Mouse (Mus musculus) spleen, adult 2 months (tissue): ENCODE measurements around the gene Npat. TPM values are rescaled to one million over a fixed set of nuclear protein-coding genes. Genes with fewer than 3 reads are reported as not detected.

Experiments
- DNase-seq, 2 experiments: peaks; one replicate each; pipeline versions ENCODE4 v3.0.0 to v3.0.0-alpha.2; 2012 to 2021; ENCODE audit warnings: low spot score in 2 of 2, low read depth in 1 of 2
- H3K27ac ChIP-seq: fragments of 200-500 bp; 2 replicates; pipeline ENCODE4 v1.5.1; 2012; ENCODE audit warnings: low read length, inconsistent platforms; ENCODE audit not compliant: insufficient read depth
- H3K27me3 ChIP-seq: fragments of 200-500 bp; 2 replicates; pipeline ENCODE4 v1.6.1; 2012; ENCODE audit warnings: mild to moderate bottlenecking, moderate library complexity, low read length, inconsistent platforms; ENCODE audit not compliant: control insufficient read depth, insufficient read depth
- H3K36me3 ChIP-seq: fragments of 200-500 bp; 2 replicates; pipeline ENCODE4 v1.6.1; 2012; ENCODE audit warnings: mild to moderate bottlenecking, low read length, inconsistent platforms; ENCODE audit not compliant: control insufficient read depth, insufficient read depth
- H3K4me1 ChIP-seq: fragments of 200-500 bp; 2 replicates; pipeline ENCODE4 v1.6.1; 2011; ENCODE audit warnings: inconsistent platforms; ENCODE audit not compliant: control insufficient read depth, insufficient read depth, insufficient read length
- H3K4me3 ChIP-seq: fragments of 200-500 bp; 2 replicates; pipeline ENCODE4 v1.5.1; 2011; ENCODE audit warnings: mild to moderate bottlenecking, inconsistent platforms; ENCODE audit not compliant: insufficient read depth, insufficient read length; ENCODE audit errors: extremely low read depth
- CTCF ChIP-seq: fragments of 200-500 bp; IDR thresholded peaks from 2 replicates; pipeline ENCODE4 v1.5.1; 2011; ENCODE audit warnings: mild to moderate bottlenecking, inconsistent platforms; ENCODE audit not compliant: insufficient read depth, insufficient read length, insufficient replicate concordance; ENCODE audit errors: extremely low read depth
- POLR2A ChIP-seq: fragments of 200-500 bp; IDR thresholded peaks from 2 replicates; pipeline ENCODE4 v1.6.1; 2011; ENCODE audit warnings: low read depth, low read length, inconsistent platforms
- WGBS: fragments of 180-500 bp; shearing (Covaris S2); methylation state at CpG from one replicate; pipeline ENCODE4 v1.1.7; 2018; 5-methylcytosine and 5-hydroxymethylcytosine counted together
- polyA plus RNA-seq: library from polyadenylated mRNA; depleted of rRNA; stranded (reverse); fragments of >200 nt; gene quantifications from 2 replicates; pipeline ENCODE4 v1.2.3, GENCODE M21; 2012

Npat gene
- polyA plus RNA-seq, 1 experiment = 1.4 TPM

DNA sequence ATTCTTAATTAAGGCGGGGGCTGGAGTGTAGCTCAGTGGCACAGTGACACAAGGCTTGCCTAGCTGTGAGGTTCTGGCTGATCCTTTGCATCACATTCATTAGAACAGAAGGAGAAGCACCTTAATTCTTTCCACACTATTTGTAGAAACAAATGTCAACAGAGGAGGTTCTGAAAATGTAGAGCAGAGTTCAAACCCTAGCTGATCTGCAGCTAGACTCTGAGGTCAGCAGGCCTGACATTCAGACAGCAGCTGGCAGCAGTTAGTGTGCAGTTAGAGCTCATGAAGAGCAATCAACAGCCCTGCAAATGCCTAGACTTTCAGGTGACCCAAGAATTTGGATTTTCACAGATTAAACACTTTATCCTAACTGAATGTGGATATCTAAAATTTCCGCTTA is 64.7 kb downstream of the Npat start:
- TF ChIP-seq POLR2A (no peak), CTCF (no peak)
- Histone ChIP-seq H3K27ac (no peak overlapping the region), H3K36me3 (no peaks in the 10 kb centered on the region), H3K4me3 (no peak overlapping the region), H3K4me1 (peaks cover 10% of the 10 kb centered on the region; the same call in 1 of the 2 replicates), H3K27me3 (no peaks in the 10 kb centered on the region)
- DNase-seq = no peak
- WGBS = 94% methylated on average over 2 of the region's 2 CpGs

DNA sequence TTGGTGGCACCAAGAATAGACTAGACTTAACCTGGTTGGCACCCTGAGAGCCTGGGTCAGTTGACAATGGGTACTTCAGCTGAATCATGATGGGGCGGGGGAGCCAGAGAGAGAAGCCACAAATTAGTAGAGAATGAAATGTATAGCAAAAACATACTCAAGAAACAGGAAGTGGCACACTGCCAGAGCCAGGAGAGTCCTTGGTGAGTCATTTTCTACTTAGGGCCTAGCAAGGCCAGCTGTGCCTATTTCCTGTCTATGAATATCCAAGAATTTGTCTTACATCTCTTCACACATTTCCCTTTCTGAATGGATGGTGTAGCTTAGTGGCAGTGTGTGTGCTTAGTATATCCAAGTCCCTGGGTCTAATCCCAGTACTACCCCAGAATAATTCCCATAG is 66.5 kb downstream of the Npat start:
- Histone ChIP-seq H3K4me1 (peaks cover 10% of the 10 kb centered on the region; the same call in 1 of the 2 replicates), H3K27me3 (no peaks in the 10 kb centered on the region), H3K36me3 (no peaks in the 10 kb centered on the region), H3K27ac (no peak overlapping the region), H3K4me3 (no peak overlapping the region)
- TF ChIP-seq CTCF = no peak
- 7% methylated on average over 1 of the region's 1 CpGs for WGBS
- peak; percentile 11 to 22 for DNase-seq

DNA sequence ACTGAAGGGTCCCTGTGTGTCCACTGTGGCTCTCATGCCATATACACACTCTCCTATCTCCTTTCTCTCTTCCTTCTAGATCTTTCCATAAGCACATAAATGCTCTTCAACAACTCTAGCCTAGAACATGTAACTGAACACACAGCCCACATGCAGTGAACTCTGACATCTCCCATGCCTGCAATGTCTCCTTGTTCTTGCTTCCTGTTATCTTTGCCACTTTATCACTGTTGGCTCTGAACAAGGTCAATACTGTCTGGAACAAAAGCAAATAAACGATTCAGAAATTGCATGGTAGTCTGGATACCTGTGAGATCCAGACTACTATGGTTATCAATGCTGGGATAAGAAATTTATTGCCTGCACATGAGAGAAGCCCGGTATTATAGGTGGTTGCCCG is 67.0 kb downstream of the Npat start:
- DNase-seq = no peak
- H3K4me1 ChIP-seq = peaks cover 10% of the 10 kb centered on the region; the same call in 1 of the 2 replicates
- H3K27ac ChIP-seq = no peak overlapping the region

DNA sequence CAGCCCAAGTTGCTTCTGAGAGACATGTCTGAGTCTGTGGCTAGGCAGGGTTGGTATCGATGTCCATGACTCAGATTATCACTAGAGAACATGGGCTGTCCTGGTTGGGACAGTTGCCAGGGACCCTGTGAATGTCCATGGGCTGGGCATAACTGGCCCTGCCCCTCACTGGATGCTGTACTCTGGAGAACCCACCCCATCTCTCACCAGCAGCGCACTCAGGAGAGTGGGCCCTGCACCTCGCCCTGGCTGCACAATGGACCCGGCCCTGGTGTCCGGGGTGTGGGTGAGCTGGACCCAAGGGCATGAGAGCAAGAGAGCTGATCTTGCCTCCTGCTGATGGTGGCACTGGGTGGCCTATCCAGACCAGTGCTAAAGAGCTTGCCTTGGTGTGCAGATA is 68.1 kb downstream of the Npat start:
- no peaks in the 10 kb centered on the region for H3K36me3 ChIP-seq
- WGBS = 96% methylated on average over 5 of the region's 5 CpGs
- no peaks in the 10 kb centered on the region for H3K27me3 ChIP-seq
- DNase-seq = no peak
- H3K27ac ChIP-seq = no peak overlapping the region
- peaks cover 10% of the 10 kb centered on the region; the same call in 1 of the 2 replicates for H3K4me1 ChIP-seq
- TF ChIP-seq CTCF = no peak
- TF ChIP-seq POLR2A = no peak
- H3K4me3 ChIP-seq = no peak overlapping the region

More for the DNA sequence above, 67.0 kb downstream of the Npat start:
- Histone ChIP-seq H3K4me3 (no peak overlapping the region), H3K36me3 (no peaks in the 10 kb centered on the region), H3K27me3 (no peaks in the 10 kb centered on the region)
- no peak for TF ChIP-seq CTCF
- TF ChIP-seq POLR2A = no peak
- WGBS = 90% methylated on average over 3 of the region's 3 CpGs

DNA sequence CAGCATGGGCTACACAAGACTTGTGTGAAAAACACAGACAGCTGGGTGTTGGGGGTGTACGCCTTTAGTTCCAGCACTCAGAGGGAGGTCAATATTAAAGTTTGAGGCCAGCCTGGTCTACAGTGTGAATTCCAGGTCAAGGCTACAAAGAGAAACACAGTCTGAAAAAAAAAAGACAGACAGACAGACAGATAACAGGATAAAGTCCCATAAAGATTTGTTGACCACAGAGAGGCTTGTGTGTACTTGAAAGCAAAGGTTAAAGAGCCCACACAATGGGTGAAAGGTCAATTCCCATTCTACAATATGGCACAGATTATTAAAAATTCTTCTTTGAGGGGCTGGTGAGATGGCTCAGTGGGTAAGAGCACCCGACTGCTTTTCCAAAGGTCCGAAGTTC is 70.3 kb downstream of the Npat start:
- TF ChIP-seq POLR2A = no peak
- TF ChIP-seq CTCF = no peak
- H3K4me1 ChIP-seq = peaks cover 10% of the 10 kb centered on the region; the same call in 1 of the 2 replicates
- WGBS = 92% methylated on average over 3 of the region's 3 CpGs
- H3K27me3 ChIP-seq = no peaks in the 10 kb centered on the region
- no peaks in the 10 kb centered on the region for H3K36me3 ChIP-seq
- no peak for DNase-seq
- H3K4me3 ChIP-seq = no peak overlapping the region
- H3K27ac ChIP-seq = no peak overlapping the region

DNA sequence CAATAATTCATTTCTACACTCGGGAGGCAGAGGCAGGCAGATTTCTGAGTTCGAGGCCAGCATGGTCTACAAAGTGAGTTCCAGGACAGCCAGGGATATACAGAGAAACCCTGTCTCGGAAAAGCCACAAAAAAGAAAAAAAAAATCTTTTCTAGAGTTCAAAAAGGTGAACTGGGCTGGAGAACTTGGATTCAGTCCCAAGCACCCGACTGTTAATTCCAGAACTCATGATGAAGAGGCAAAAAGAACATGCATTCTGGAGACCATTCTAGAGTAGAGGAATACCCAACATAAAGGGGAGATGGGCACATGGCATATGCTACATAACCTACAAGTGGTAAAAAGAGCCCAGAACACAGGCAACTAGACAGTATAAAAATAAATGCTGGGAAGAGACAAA is 71.0 kb downstream of the Npat start:
- H3K36me3 ChIP-seq = no peaks in the 10 kb centered on the region
- 89% methylated on average over 4 of the region's 4 CpGs for WGBS
- H3K27ac ChIP-seq = no peak overlapping the region
- no peak for DNase-seq
- H3K4me3 ChIP-seq = no peak overlapping the region
- peaks cover 10% of the 10 kb centered on the region; the same call in 1 of the 2 replicates for H3K4me1 ChIP-seq
- H3K27me3 ChIP-seq = no peaks in the 10 kb centered on the region
- TF ChIP-seq CTCF (no peak), POLR2A (no peak)

DNA sequence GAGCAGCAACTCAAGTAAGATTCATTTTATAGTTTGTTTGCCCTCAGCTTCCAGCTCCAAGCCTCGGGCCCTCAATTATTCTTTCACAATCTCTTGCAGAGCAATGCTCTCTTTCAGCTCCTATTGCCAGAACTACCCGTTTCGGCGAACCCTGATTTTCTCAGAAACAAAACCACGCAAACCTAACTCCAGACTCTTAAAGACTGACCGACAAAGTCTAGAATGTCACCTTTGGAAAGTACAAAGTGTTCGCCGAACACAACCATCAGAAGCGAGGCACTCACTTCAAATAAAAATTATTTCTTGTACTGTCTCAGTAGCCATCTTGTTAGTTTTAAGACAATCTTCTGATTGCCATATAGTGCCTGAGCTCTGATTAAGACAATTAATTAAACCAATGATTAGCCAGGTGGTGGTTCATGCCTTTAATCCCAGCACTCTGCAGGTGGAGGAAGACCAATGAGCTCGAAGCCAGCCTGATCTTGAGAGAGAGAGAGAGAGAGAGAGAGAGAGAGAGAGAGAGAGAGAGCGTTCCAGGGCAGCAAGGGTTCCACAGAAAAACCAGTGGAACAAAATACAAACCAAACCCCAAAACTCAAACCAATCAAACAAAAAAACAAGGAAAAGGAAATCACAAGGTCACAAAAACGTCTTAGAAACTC is 72.6 kb downstream of the Npat start:
- WGBS = 57% methylated on average over 12 of the region's 12 CpGs
- Histone ChIP-seq H3K27me3 (no peaks in the 10 kb centered on the region), H3K27ac (no peak overlapping the region), H3K4me3 (peak overlapping the region; percentile 74), H3K4me1 (no peaks in the 10 kb centered on the region), H3K36me3 (no peaks in the 10 kb centered on the region)
- no peak for DNase-seq
- TF ChIP-seq CTCF = no peak
- no peak for TF ChIP-seq POLR2A
